In genomic region chr5:65213321-65213720, GRCm38 (mm10) we compare ENCODE assay signal across 8 mouse cellular contexts. TPM values are rescaled to one million over a fixed set of nuclear protein-coding genes. Genes with fewer than 3 reads are reported as not detected.
DNase-seq lines count a peak whose midpoint lies in the region; ATAC-seq lines count a peak whose summit lies in the region.

No protein-coding gene starts in this region.

- no peaks in the 10 kb centered on the region for H3K9me3 ChIP-seq in midbrain, embryonic 10.5 days (replicated peaks)

- intact Hi-C loops in left cerebral cortex, postnatal 4 days (cut with DNase I): loop anchor here (10.0 kb wide), 1 partner anchor 209 kb away; no protein-coding TSS in a partner anchor

- no peak for ATAC-seq in megakaryocyte-erythroid progenitor cell, adult 5-6 weeks (replicated peaks; ENCODE audit: low FRiP score, low TSS enrichment, poor library complexity, severe bottlenecking)

- H3K27ac ChIP-seq in midbrain, embryonic 10.5 days (replicated peaks): no peak overlapping the region

- WGBS in midbrain, embryonic 10.5 days: 24% methylated on average over 7 of the region's 7 CpGs

- no peaks in the 10 kb centered on the region for H3K4me1 ChIP-seq in midbrain, embryonic 10.5 days

- no peak overlapping the region for H3K4me3 ChIP-seq in midbrain, embryonic 10.5 days

- H3K36me3 ChIP-seq in midbrain, embryonic 10.5 days: no peaks in the 10 kb centered on the region

- H3K27me3 ChIP-seq in midbrain, embryonic 10.5 days (ENCODE audit: low read depth, poor library complexity, severe bottlenecking): no peaks in the 10 kb centered on the region

- peak; percentile 54 for DNase-seq in left cerebral cortex, postnatal 4 days
- no peak for DNase-seq in left cerebral cortex, adult 11 months (ENCODE audit: low spot score)
- peak; percentile 37 for DNase-seq in NIH3T3 (ENCODE audit: low read depth)
- peak; percentile 64 to 73 for DNase-seq in cerebellum, postnatal 14 days
- DNase-seq in heart, postnatal 4 days: peak; percentile 62
- peak; percentile 32 for DNase-seq in midbrain, embryonic 10.5 days (ENCODE audit: low spot score)
- peak; percentile 41 for DNase-seq in thymus, postnatal 14 days

RNA-seq across cellular contexts. Expression of gene Wdr19, which starts 13.8 kb away (rescaled TPM):
- 10 to 100 TPM; 16.3 to 19.3 TPM for total RNA-seq in left cerebral cortex, postnatal 4 days (2021)
- total RNA-seq in heart, postnatal 4 days (2021): 1 to 10 TPM; 3.4 to 4.8 TPM
- polyA plus RNA-seq in midbrain, embryonic 10.5 days (2016; fragmentation: Nextera tagmentation; extraction: Ambion mirVana): 12.4 and 12.7 TPM in 2 replicates
- 1.5 and 9.1 TPM in 2 replicates for total RNA-seq in megakaryocyte-erythroid progenitor cell, adult 5-6 weeks (2014; fragmentation: Nextera tagmentation)
- 2.1 and 5.8 TPM in 2 replicates for total RNA-seq in megakaryocyte-erythroid progenitor cell, adult 5-6 weeks (2017)
